ENCODE assay signal across 8 mouse cellular contexts in genomic region chr2:60045995-60046394, GRCm38 (mm10).
DNase-seq lines count a peak whose midpoint lies in the region; ATAC-seq and TF ChIP-seq lines count a peak whose summit lies in the region.
"Had no signal": no experiment of that assay in that cellular context is flagged by ENCODE, and none has a peak within 500 bp of the region (broad histone marks: within the 10 kb centered on the region; RNA-seq: fewer than 3 reads in every experiment).

No protein-coding gene starts in this region.

- peak overlapping the region; percentile 58; the same call in 1 of the 2 replicates for H3K27ac ChIP-seq in lung, postnatal 0 days (ENCODE audit: low read length)
- H3K27ac ChIP-seq in intestine, embryonic 15.5 days, result 0 out of 2 replicates have a peak overlapping the region, but pooled peaks have one; percentile 11
- peak overlapping the region; percentile 74 for H3K27ac ChIP-seq in small intestine, adult 2 months (ENCODE audit: insufficient read depth, low read depth, low read length)
- no peak overlapping the region for H3K27ac ChIP-seq in forebrain, embryonic 11.5 days (ENCODE audit: low read depth, low read length)

- 25% methylated on average over 1 of the region's 1 CpGs for WGBS in lung, postnatal 0 days
- WGBS in intestine, embryonic 15.5 days, result 34% methylated on average over 1 of the region's 1 CpGs
- 10% methylated on average over 1 of the region's 1 CpGs for WGBS in small intestine, adult 2 months
- WGBS in forebrain, embryonic 11.5 days, result 69% methylated on average over 1 of the region's 1 CpGs

- no peaks in the 10 kb centered on the region for H3K27me3 ChIP-seq in lung, postnatal 0 days (replicated peaks; ENCODE audit: insufficient read depth, low read length)
- H3K27me3 ChIP-seq in intestine, embryonic 15.5 days (replicated peaks), result no peaks in the 10 kb centered on the region
- H3K27me3 ChIP-seq in small intestine, adult 2 months (ENCODE audit: control insufficient read depth, insufficient read depth, low read length), result no peaks in the 10 kb centered on the region
- no peaks in the 10 kb centered on the region for H3K27me3 ChIP-seq in forebrain, embryonic 11.5 days (ENCODE audit: control insufficient read depth, insufficient read depth, low read length)

- no peak for TF ChIP-seq CTCF in lung, postnatal 0 days (IDR thresholded peaks at IDR 0.05)
- TF ChIP-seq CTCF in small intestine, adult 2 months (IDR thresholded peaks at IDR 0.05; ENCODE audit: extremely low read depth, insufficient read length, insufficient replicate concordance, low read depth, low read length), result no peak

- no peak overlapping the region for H3K4me2 ChIP-seq in lung, postnatal 0 days (replicated peaks; ENCODE audit: low read depth, low read length)
- H3K4me2 ChIP-seq in intestine, embryonic 15.5 days (replicated peaks), result no peak overlapping the region
- no peak overlapping the region for H3K4me2 ChIP-seq in forebrain, embryonic 11.5 days (ENCODE audit: low read depth, low read length, severe bottlenecking)

- H3K36me3 ChIP-seq in lung, postnatal 0 days (ENCODE audit: insufficient read depth, low read length), result no peaks in the 10 kb centered on the region
- no peaks in the 10 kb centered on the region for H3K36me3 ChIP-seq in intestine, embryonic 15.5 days
- H3K36me3 ChIP-seq in small intestine, adult 2 months (ENCODE audit: control insufficient read depth, insufficient read depth, low read length), result no peaks in the 10 kb centered on the region; the same call in 1 of the 2 replicates
- H3K36me3 ChIP-seq in forebrain, embryonic 11.5 days (ENCODE audit: control insufficient read depth, insufficient read depth, low read length), result no peaks in the 10 kb centered on the region

- H3K4me3 ChIP-seq in lung, postnatal 0 days (ENCODE audit: low read depth, low read length), result no peak overlapping the region
- H3K4me3 ChIP-seq in intestine, embryonic 15.5 days (replicated peaks), result no peak overlapping the region
- H3K4me3 ChIP-seq in small intestine, adult 2 months (ENCODE audit: low read depth, low read length), result no peak overlapping the region
- no peak overlapping the region for H3K4me3 ChIP-seq in forebrain, embryonic 11.5 days (ENCODE audit: low read depth, low read length)

- no peak for TF ChIP-seq POLR2A in small intestine, adult 2 months (IDR thresholded peaks at IDR 0.05; ENCODE audit: low read depth, low read length)

- ATAC-seq in lung, postnatal 0 days, result 0 out of 2 replicates have a peak, but pooled peaks have one; percentile 25
- ATAC-seq in intestine, embryonic 15.5 days, result no peak
- no peak for ATAC-seq in forebrain, embryonic 11.5 days (replicated peaks; ENCODE audit: low FRiP score)

- DNase-seq in lung, postnatal 0 days (ENCODE audit: low spot score), result peak; percentile 51
- no peak for DNase-seq in lung, postnatal 14 days
- DNase-seq in c-Kit-positive CD71-positive TER-119-negative erythroid progenitor cells, embryonic 14.5 days (ENCODE audit: low read depth), result peak; percentile 33
- DNase-seq in forebrain, embryonic 11.5 days (ENCODE audit: low spot score), result no peak
- DNase-seq in retina, postnatal 1 day, result no peak
- DNase-seq: kidney, adult 11 months had no signal

- no peak overlapping the region for H3K9ac ChIP-seq in lung, postnatal 0 days (replicated peaks; ENCODE audit: low read depth)
- H3K9ac ChIP-seq in intestine, embryonic 15.5 days, result no peak overlapping the region
- no peak overlapping the region for H3K9ac ChIP-seq in forebrain, embryonic 11.5 days (ENCODE audit: low read length)

- H3K9me3 ChIP-seq in lung, postnatal 0 days (ENCODE audit: low read length), result no peaks in the 10 kb centered on the region
- no peaks in the 10 kb centered on the region for H3K9me3 ChIP-seq in intestine, embryonic 15.5 days
- H3K9me3 ChIP-seq in forebrain, embryonic 11.5 days (ENCODE audit: control insufficient read depth, low read length), result no peaks in the 10 kb centered on the region

- peaks cover 6% of the 10 kb centered on the region; the same call in 1 of the 2 replicates for H3K4me1 ChIP-seq in lung, postnatal 0 days (ENCODE audit: insufficient read depth, low read depth, low read length)
- peaks cover 8% of the 10 kb centered on the region for H3K4me1 ChIP-seq in intestine, embryonic 15.5 days (replicated peaks)
- peaks cover 20% of the 10 kb centered on the region; the same call in 1 of the 2 replicates for H3K4me1 ChIP-seq in small intestine, adult 2 months (ENCODE audit: control insufficient read depth, insufficient read depth, insufficient read length, low read length)
- H3K4me1 ChIP-seq in forebrain, embryonic 11.5 days (replicated peaks; ENCODE audit: control insufficient read depth, insufficient read depth, low read length), result no peaks in the 10 kb centered on the region

- 0 out of 2 replicates have a peak, but pooled peaks have one; percentile 6 for TF ChIP-seq EP300 in lung, postnatal 0 days (IDR thresholded peaks at IDR 0.05)

Comparison
In these comparisons a context has a peak if more than half of its experiments do, and no peak if none do; other contexts are left out.
1. DNase-seq: peak in lung, postnatal 0 days (single experiment) and c-Kit-positive CD71-positive TER-119-negative erythroid progenitor cells, embryonic 14.5 days (single experiment); none in lung, postnatal 14 days (single experiment), forebrain, embryonic 11.5 days (single experiment) and retina, postnatal 1 day (single experiment).